Mouse (Mus musculus) T-helper 2 cell (primary cell): ENCODE results near the gene Gda.

Experiments
- in situ Hi-C: fragments of 300-600 bp; cut with MboI, MseI; formaldehyde crosslinking; loops from one replicate; pipeline ENCODE4 v1.15.1; 2025; ENCODE audit warnings: high pct_unique_total_duplicates

Gda gene

GRCm38 (mm10) chr19:21376445-21377218 lies 96.6 kb downstream of the Gda start:
- in situ Hi-C loops = loop anchor here (10.0 to 25.0 kb wide), 3 partner anchors 186 to 911 kb away; no protein-coding TSS in a partner anchor

GRCm38 (mm10) chr19:21373073-21373755 lies 100.0 kb downstream of the Gda start:
- in situ Hi-C loops = loop anchor here (10.0 kb wide), 1 partner anchor 372 kb away; no protein-coding TSS in a partner anchor

- in situ Hi-C loops = loop anchor here (10.0 kb wide), 1 partner anchor 372 kb away; no protein-coding TSS in a partner anchor
Measured at GRCm38 (mm10) chr19:21372395-21373072, 100.7 kb downstream of the Gda start.

- in situ Hi-C loops = loop anchor here (10.0 kb wide), 1 partner anchor 373 kb away; no protein-coding TSS in a partner anchor
Measured at GRCm38 (mm10) chr19:21371337-21371736, 101.9 kb downstream of the Gda start.

- in situ Hi-C loops = loop anchor here (10.0 kb wide), 1 partner anchor 374 kb away; no protein-coding TSS in a partner anchor
Measured at GRCm38 (mm10) chr19:21370782-21371181, 102.5 kb downstream of the Gda start.

- in situ Hi-C loops = no loop called here
Measured at GRCm38 (mm10) chr19:21369175-21369574, 104.1 kb downstream of the Gda start.

GRCm38 (mm10) chr19:21368595-21368994 lies 104.7 kb downstream of the Gda start:
- in situ Hi-C loops = no loop called here

- in situ Hi-C loops = no loop called here
Measured at GRCm38 (mm10) chr19:21357792-21358191, 115.5 kb downstream of the Gda start.

- in situ Hi-C loops = no loop called here
Measured at GRCm38 (mm10) chr19:21349634-21350033, 123.6 kb downstream of the Gda start.

GRCm38 (mm10) chr19:21346646-21347045 lies 126.6 kb downstream of the Gda start:
- in situ Hi-C loops = no loop called here
